Mouse (Mus musculus) spleen, adult 2 months (tissue): Measurements from ENCODE around the gene 2900026A02Rik.

ENCODE experiments used
- CTCF ChIP-seq: fragments of 200-500 bp; IDR thresholded peaks from 2 replicates; pipeline ENCODE4 v1.5.1; 2011; ENCODE audit warnings: mild to moderate bottlenecking, inconsistent platforms; ENCODE audit not compliant: insufficient read depth, insufficient read length, insufficient replicate concordance; ENCODE audit errors: extremely low read depth
- POLR2A ChIP-seq: fragments of 200-500 bp; IDR thresholded peaks from 2 replicates; pipeline ENCODE4 v1.6.1; 2011; ENCODE audit warnings: low read depth, low read length, inconsistent platforms

DNA sequence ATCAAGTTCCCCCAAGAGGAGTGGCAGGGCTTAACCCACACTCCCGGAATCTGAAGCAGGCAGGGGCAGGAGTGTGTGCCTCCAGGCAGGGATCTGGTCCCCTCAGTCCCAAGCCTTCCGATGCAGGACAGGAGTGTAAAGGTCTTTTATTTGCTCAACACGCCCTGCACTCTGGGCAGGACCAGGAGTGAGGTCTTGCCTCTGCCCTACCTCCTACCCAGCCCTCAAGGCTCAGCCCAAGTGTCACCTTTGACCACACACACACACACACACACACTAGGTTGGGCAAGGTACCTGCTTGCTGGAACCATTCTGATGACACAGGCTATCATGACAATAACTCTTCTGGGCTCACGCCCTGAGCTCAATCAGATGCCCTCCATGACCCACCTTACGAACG is 1.6 kb downstream of the 2900026A02Rik start:
- TF ChIP-seq POLR2A (no peak), CTCF (no peak)
